ENCODE assay signal across 16 mouse cellular contexts in genomic region chr5:147134341-147135088, GRCm38 (mm10). TPM values are rescaled to one million over a fixed set of nuclear protein-coding genes. Genes with fewer than 3 reads are reported as not detected.
A peak's percentile ranks its signal among the peaks of the same experiment; 100 is the strongest.
DNase-seq lines count a peak whose midpoint lies in the region; ATAC-seq and TF ChIP-seq lines count a peak whose summit lies in the region.
"Had no signal": no experiment of that assay in that cellular context is flagged by ENCODE, and none has a peak within 500 bp of the region (broad histone marks: within the 10 kb centered on the region; RNA-seq: fewer than 3 reads in every experiment).

No protein-coding gene starts in this region.

- H3K4me2 ChIP-seq in midbrain, embryonic 14.5 days (ENCODE audit: low read length): no peak overlapping the region
- no peak overlapping the region for H3K4me2 ChIP-seq in kidney, embryonic 15.5 days

- no peaks in the 10 kb centered on the region for H3K36me3 ChIP-seq in embryonic facial prominence, embryonic 10.5 days (replicated peaks)
- no peaks in the 10 kb centered on the region for H3K36me3 ChIP-seq in midbrain, embryonic 14.5 days (ENCODE audit: control insufficient read depth, insufficient read depth, low read length)
- no peaks in the 10 kb centered on the region for H3K36me3 ChIP-seq in kidney, embryonic 15.5 days
- H3K36me3 ChIP-seq: liver, embryonic 12.5 days had no signal

- peaks cover 57% of the 10 kb centered on the region for H3K27me3 ChIP-seq in embryonic facial prominence, embryonic 10.5 days (replicated peaks; ENCODE audit: low read depth, poor library complexity, severe bottlenecking)
- H3K27me3 ChIP-seq in midbrain, embryonic 14.5 days (ENCODE audit: control insufficient read depth, insufficient read depth, low read length): peaks cover 14% of the 10 kb centered on the region; the same call in 1 of the 2 replicates
- no peaks in the 10 kb centered on the region for H3K27me3 ChIP-seq in kidney, embryonic 15.5 days
- H3K27me3 ChIP-seq: liver, embryonic 12.5 days had no signal

- no peak for ATAC-seq in midbrain, embryonic 14.5 days (ENCODE audit: low FRiP score, low TSS enrichment)
- ATAC-seq in kidney, embryonic 15.5 days (replicated peaks; ENCODE audit: low FRiP score): no peak
- ATAC-seq: liver, embryonic 12.5 days had no signal

- WGBS in embryonic facial prominence, embryonic 10.5 days: 23% methylated on average over 8 of the region's 8 CpGs
- WGBS in midbrain, embryonic 14.5 days: 6% methylated on average over 8 of the region's 8 CpGs
- 48% methylated on average over 8 of the region's 8 CpGs for WGBS in kidney, embryonic 15.5 days

- H3K9ac ChIP-seq in midbrain, embryonic 14.5 days (replicated peaks; ENCODE audit: low read length): no peak overlapping the region
- no peak overlapping the region for H3K9ac ChIP-seq in kidney, embryonic 15.5 days
- H3K9ac ChIP-seq: liver, embryonic 12.5 days had no signal

- DNase-seq in layer of hippocampus, adult 2 months (ENCODE audit: low spot score in 2 of 2): no peak
- no peak for DNase-seq in layer of hippocampus, adult 9-11 months
- peak; percentile 69 for DNase-seq in embryo, embryonic 10 days (ENCODE audit: low spot score)
- DNase-seq in embryonic facial prominence, embryonic 10.5 days (ENCODE audit: low spot score): peak; percentile 57
- peak; percentile 55 for DNase-seq in midbrain, embryonic 14.5 days
- DNase-seq in gastrocnemius, postnatal 36 days: no peak
- DNase-seq: adrenal gland, postnatal 14 days; gastrocnemius, postnatal 14 days; lung, postnatal 14 days had no signal

- intact Hi-C loops in gastrocnemius, postnatal 36 days (cut with DNase I): no loop called here

- no peak overlapping the region for H3K27ac ChIP-seq in layer of hippocampus, adult 2 months
- peak overlapping the region; percentile 7; the same call in 1 of the 2 replicates for H3K27ac ChIP-seq in embryonic facial prominence, embryonic 10.5 days (replicated peaks)
- H3K27ac ChIP-seq in midbrain, embryonic 14.5 days (replicated peaks; ENCODE audit: low read depth, low read length): no peak overlapping the region
- no peak overlapping the region for H3K27ac ChIP-seq in kidney, embryonic 15.5 days
- H3K27ac ChIP-seq: left cerebral cortex, adult 2 months; liver, embryonic 12.5 days had no signal

- peaks cover 22% of the 10 kb centered on the region for H3K4me1 ChIP-seq in embryonic facial prominence, embryonic 10.5 days
- H3K4me1 ChIP-seq in midbrain, embryonic 14.5 days (ENCODE audit: control insufficient read depth, insufficient read depth, low read length): peaks cover 10% of the 10 kb centered on the region; the same call in 1 of the 2 replicates
- H3K4me1 ChIP-seq in kidney, embryonic 15.5 days: peaks cover 15% of the 10 kb centered on the region
- H3K4me1 ChIP-seq: liver, embryonic 12.5 days had no signal

- H3K4me3 ChIP-seq in layer of hippocampus, adult 2 months: no peak overlapping the region
- H3K4me3 ChIP-seq in embryonic facial prominence, embryonic 10.5 days: no peak overlapping the region
- no peak overlapping the region for H3K4me3 ChIP-seq in midbrain, embryonic 14.5 days (replicated peaks; ENCODE audit: low read depth, low read length)
- no peak overlapping the region for H3K4me3 ChIP-seq in kidney, embryonic 15.5 days (replicated peaks)
- H3K4me3 ChIP-seq: left cerebral cortex, adult 2 months; liver, embryonic 12.5 days had no signal

- TF ChIP-seq CTCF in layer of hippocampus, adult 2 months (conservative IDR thresholded peaks at IDR 0.05): peak; percentile 35; the same call in 1 of the 2 replicates

- no peaks in the 10 kb centered on the region for H3K9me3 ChIP-seq in embryonic facial prominence, embryonic 10.5 days
- H3K9me3 ChIP-seq in midbrain, embryonic 14.5 days (ENCODE audit: control insufficient read depth, low read length): no peaks in the 10 kb centered on the region
- H3K9me3 ChIP-seq in kidney, embryonic 15.5 days (replicated peaks): no peaks in the 10 kb centered on the region
- H3K9me3 ChIP-seq: liver, embryonic 12.5 days had no signal

RNA-seq across cellular contexts. Expression of gene Gsx1, which starts 54.0 kb away (rescaled TPM):
- total RNA-seq in layer of hippocampus, adult 2 months (2021): under 1 TPM; 0.20 to 0.52 TPM
- polyA plus RNA-seq in embryonic facial prominence, embryonic 10.5 days (2016; fragmentation: Nextera tagmentation; extraction: Ambion mirVana): 0.80 and 2.0 TPM in 2 replicates
- polyA plus RNA-seq in midbrain, embryonic 14.5 days (2014; fragmentation: Nextera tagmentation; extraction: Ambion mirVana): 5.7 and 8.6 TPM in 2 replicates
- total RNA-seq in gastrocnemius, postnatal 36 days (2021): not detected
- not detected in 2 replicates for polyA plus RNA-seq in kidney, embryonic 15.5 days (2015; fragmentation: Nextera tagmentation; extraction: Ambion mirVana)
- total RNA-seq: adrenal gland, postnatal 14 days; gastrocnemius, postnatal 14 days had no signal
- polyA plus RNA-seq: heart, embryonic 14.5 days; intestine, embryonic 14.5 days; large intestine, adult 2 months; liver, embryonic 12.5 days; stomach, embryonic 16.5 days had no signal

RNA-seq across cellular contexts. Expression of gene Polr1d, which starts 57.7 kb away (rescaled TPM):
- 10 to 100 TPM; 63.1 to 69.7 TPM for total RNA-seq in layer of hippocampus, adult 2 months (2021)
- 135 and 141 TPM in 2 replicates for polyA plus RNA-seq in embryonic facial prominence, embryonic 10.5 days (2016; fragmentation: Nextera tagmentation; extraction: Ambion mirVana)
- polyA plus RNA-seq in midbrain, embryonic 14.5 days (2014; fragmentation: Nextera tagmentation; extraction: Ambion mirVana): 102 and 107 TPM in 2 replicates
- total RNA-seq in gastrocnemius, postnatal 36 days (2021): 10 to 100 TPM; 77.8 to 91.3 TPM
- 139 and 154 TPM in 2 replicates for polyA plus RNA-seq in kidney, embryonic 15.5 days (2015; fragmentation: Nextera tagmentation; extraction: Ambion mirVana)

RNA-seq across cellular contexts. Expression of gene Lnx2, which starts 58.1 kb away (rescaled TPM):
- 1 to 10 TPM; 5.5 to 6.6 TPM for total RNA-seq in layer of hippocampus, adult 2 months (2021)
- 10.4 and 11.6 TPM in 2 replicates for polyA plus RNA-seq in embryonic facial prominence, embryonic 10.5 days (2016; fragmentation: Nextera tagmentation; extraction: Ambion mirVana)
- polyA plus RNA-seq in midbrain, embryonic 14.5 days (2014; fragmentation: Nextera tagmentation; extraction: Ambion mirVana): 4.1 and 5.2 TPM in 2 replicates
- 1 to 10 TPM; 2.1 to 2.4 TPM for total RNA-seq in gastrocnemius, postnatal 36 days (2021)
- polyA plus RNA-seq in kidney, embryonic 15.5 days (2015; fragmentation: Nextera tagmentation; extraction: Ambion mirVana): 14.6 and 15.4 TPM in 2 replicates

Comparison
In these comparisons a context has a peak if more than half of its experiments do, and no peak if none do; other contexts are left out.
1. DNase-seq: peak in embryo, embryonic 10 days (single experiment), embryonic facial prominence, embryonic 10.5 days (single experiment) and midbrain, embryonic 14.5 days (single experiment); none in layer of hippocampus, adult 2 months (0 of 2), layer of hippocampus, adult 9-11 months (single experiment) and gastrocnemius, postnatal 36 days (0 of 2).